Mouse (Mus musculus) ES-E14 (cell line): ENCODE data around the gene Cox6a1.

Experiments
- CHD2 ChIP-seq: IDR thresholded peaks from 2 replicates; pipeline ENCODE4 v1.6.1; 2014; ENCODE audit warnings: mild to moderate bottlenecking, low read depth, low read length, inconsistent platforms
- HCFC1 ChIP-seq: IDR thresholded peaks from 2 replicates; pipeline ENCODE4 v1.6.1; 2012; ENCODE audit warnings: low read length, inconsistent platforms, borderline replicate concordance; ENCODE audit not compliant: insufficient read depth
- MAFK ChIP-seq: IDR thresholded peaks from 2 replicates; pipeline ENCODE4 v1.6.1; 2014; ENCODE audit warnings: mild to moderate bottlenecking, low read depth, low read length, inconsistent platforms; ENCODE audit not compliant: insufficient read depth
- ZC3H11A ChIP-seq: IDR thresholded peaks from 2 replicates; pipeline ENCODE4 v1.6.1; 2012; ENCODE audit warnings: low read depth, mild to moderate bottlenecking, inconsistent platforms, low read length, borderline replicate concordance
- ZNF384 ChIP-seq: IDR thresholded peaks from 2 replicates; pipeline ENCODE4 v1.6.1; 2012; ENCODE audit warnings: low read depth, low read length, inconsistent platforms

GRCm38 (mm10) chr5:115326256-115326831, 22.4 kb downstream of the Cox6a1 start:
- TF ChIP-seq ZNF384 (no peak), MAFK (no peak), ZC3H11A (no peak), CHD2 (no peak), HCFC1 (no peak)
